In genomic region chr1:38852250-38852649, GRCm38 (mm10) we compare ENCODE assay signal across 1 mouse cellular context.
TF ChIP-seq lines count a peak whose summit lies in the region.

No protein-coding gene starts in this region.

TF ChIP-seq in MEL, 35 proteins besides CTCF, POLR2A, EP300 and RAD21 (continued from another document):
- no peak for TF ChIP-seq POLR2AphosphoS5 (IDR thresholded peaks at IDR 0.05; ENCODE audit: borderline replicate concordance, low read depth, low read length)
- no peak for TF ChIP-seq ELF1 (IDR thresholded peaks at IDR 0.05; ENCODE audit: low read depth, low read length)
- TF ChIP-seq TCF12 (IDR thresholded peaks at IDR 0.05; ENCODE audit: low read depth, low read length), result peak; percentile 94
- TF ChIP-seq JUND (IDR thresholded peaks at IDR 0.05; ENCODE audit: low read depth, low read length), result no peak
- no peak for TF ChIP-seq SMC3 (IDR thresholded peaks at IDR 0.05; ENCODE audit: low read depth, low read length)
- no peak for TF ChIP-seq ZC3H11A (IDR thresholded peaks at IDR 0.05; ENCODE audit: low read depth, low read length)
- no peak for TF ChIP-seq NRF1 (IDR thresholded peaks at IDR 0.05; ENCODE audit: insufficient read depth, low read depth, low read length, poor library complexity, severe bottlenecking)
- TF ChIP-seq HCFC1 (IDR thresholded peaks at IDR 0.05; ENCODE audit: low read depth, low read length), result no peak
- peak; percentile 75 for TF ChIP-seq MYB (IDR thresholded peaks at IDR 0.05; ENCODE audit: low read depth, low read length)
